Mouse (Mus musculus): ENCODE measurements around the gene Tmie. TPM values are rescaled to one million over a fixed set of nuclear protein-coding genes. Genes with fewer than 3 reads are reported as not detected.

Gene Tmie
- polyA plus RNA-seq, 1 experiment from 2014 or later, result 3.6 TPM

GRCm38 (mm10) chr9:110856920-110857319 lies 23.0 kb downstream of the Tmie start:
- no peak for DNase-seq (ENCODE audit: low spot score)
- Histone ChIP-seq H3K9me3 (ENCODE audit: low read length) (no peaks in the 10 kb centered on the region), H3K27ac (ENCODE audit: low read length) (no peak overlapping the region), H3K4me1 (ENCODE audit: insufficient read depth, low read depth, low read length) (no peaks in the 10 kb centered on the region), H3K4me3 (ENCODE audit: low read depth, low read length) (no peak overlapping the region), H3K9ac (replicated peaks; ENCODE audit: low read depth) (no peak overlapping the region), H3K36me3 (ENCODE audit: insufficient read depth, low read length) (no peaks in the 10 kb centered on the region), H3K4me2 (replicated peaks; ENCODE audit: low read depth, low read length) (no peak overlapping the region), H3K27me3 (replicated peaks; ENCODE audit: insufficient read depth, low read length) (no peaks in the 10 kb centered on the region; the same call in 1 of the 2 replicates)
- no peak for TF ChIP-seq CTCF (IDR thresholded peaks at IDR 0.05)
- no peak for TF ChIP-seq EP300 (IDR thresholded peaks at IDR 0.05)
- WGBS, result 23% methylated on average over 4 of the region's 4 CpGs
- no peak for ATAC-seq

- Histone ChIP-seq H3K4me3 (ENCODE audit: low read depth, low read length) (no peak overlapping the region), H3K36me3 (ENCODE audit: insufficient read depth, low read length) (no peaks in the 10 kb centered on the region), H3K4me2 (replicated peaks; ENCODE audit: low read depth, low read length) (no peak overlapping the region), H3K27ac (ENCODE audit: low read length) (no peak overlapping the region), H3K4me1 (ENCODE audit: insufficient read depth, low read depth, low read length) (no peaks in the 10 kb centered on the region), H3K9me3 (ENCODE audit: low read length) (no peaks in the 10 kb centered on the region), H3K9ac (replicated peaks; ENCODE audit: low read depth) (no peak overlapping the region), H3K27me3 (replicated peaks; ENCODE audit: insufficient read depth, low read length) (no peaks in the 10 kb centered on the region; the same call in 1 of the 2 replicates)
- 66% methylated on average over 7 of the region's 7 CpGs for WGBS
- ATAC-seq (no peak), DNase-seq (ENCODE audit: low spot score) (no peak)
- no peak for TF ChIP-seq CTCF (IDR thresholded peaks at IDR 0.05)
- TF ChIP-seq EP300 (IDR thresholded peaks at IDR 0.05), result no peak
These were observed 24.0 kb downstream of the Tmie start for GRCm38 (mm10) chr9:110855903-110856302.

GRCm38 (mm10) chr9:110849162-110849561 lies 30.8 kb downstream of the Tmie start:
- Histone ChIP-seq H3K9ac (replicated peaks; ENCODE audit: low read depth) (no peak overlapping the region), H3K27me3 (replicated peaks; ENCODE audit: insufficient read depth, low read length) (no peaks in the 10 kb centered on the region), H3K4me2 (replicated peaks; ENCODE audit: low read depth, low read length) (no peak overlapping the region), H3K4me3 (ENCODE audit: low read depth, low read length) (no peak overlapping the region), H3K9me3 (ENCODE audit: low read length) (no peaks in the 10 kb centered on the region), H3K36me3 (ENCODE audit: insufficient read depth, low read length) (no peaks in the 10 kb centered on the region), H3K27ac (ENCODE audit: low read length) (no peak overlapping the region), H3K4me1 (ENCODE audit: insufficient read depth, low read depth, low read length) (no peaks in the 10 kb centered on the region)
- DNase-seq (ENCODE audit: low spot score) (no peak), ATAC-seq (no peak)
- WGBS, result 63% methylated on average over 7 of the region's 7 CpGs
- no peak for TF ChIP-seq EP300 (IDR thresholded peaks at IDR 0.05)
- TF ChIP-seq CTCF (IDR thresholded peaks at IDR 0.05), result no peak

GRCm38 (mm10) chr9:110844206-110844605 lies 35.7 kb downstream of the Tmie start, which contains the start of gene Prss46:
Prss46 (plus strand) TSS chr9:110844506.
- H3K27ac ChIP-seq (ENCODE audit: low read length), result no peak within 1 kb of the TSS
- 72% methylated on average over 10 of the region's 10 CpGs for WGBS
- TF ChIP-seq CTCF (IDR thresholded peaks at IDR 0.05), result no peak
- no peak for TF ChIP-seq EP300 (IDR thresholded peaks at IDR 0.05)
- H3K4me3 ChIP-seq (ENCODE audit: low read depth, low read length), result no peak within 1 kb of the TSS
- H3K27me3 ChIP-seq (replicated peaks; ENCODE audit: insufficient read depth, low read length), result no peaks in the 10 kb centered on the region
- no peak for ATAC-seq
- H3K9ac ChIP-seq (replicated peaks; ENCODE audit: low read depth), result no peak within 1 kb of the TSS
- no peak for DNase-seq (ENCODE audit: low spot score)
- H3K4me1 ChIP-seq (ENCODE audit: insufficient read depth, low read depth, low read length), result no peaks in the 10 kb centered on the region; the same call in 1 of the 2 replicates
- H3K9me3 ChIP-seq (ENCODE audit: low read length), result no peaks in the 10 kb centered on the region
- no peak within 1 kb of the TSS for H3K4me2 ChIP-seq (replicated peaks; ENCODE audit: low read depth, low read length)
- no peaks in the 10 kb centered on the region for H3K36me3 ChIP-seq (ENCODE audit: insufficient read depth, low read length)

- 23% methylated on average over 2 of the region's 2 CpGs for WGBS
- Histone ChIP-seq H3K27ac (ENCODE audit: low read length) (no peak overlapping the region), H3K27me3 (replicated peaks; ENCODE audit: insufficient read depth, low read length) (no peaks in the 10 kb centered on the region), H3K9me3 (ENCODE audit: low read length) (no peaks in the 10 kb centered on the region), H3K4me3 (ENCODE audit: low read depth, low read length) (no peak overlapping the region), H3K4me2 (replicated peaks; ENCODE audit: low read depth, low read length) (no peak overlapping the region), H3K36me3 (ENCODE audit: insufficient read depth, low read length) (no peaks in the 10 kb centered on the region), H3K9ac (replicated peaks; ENCODE audit: low read depth) (no peak overlapping the region), H3K4me1 (ENCODE audit: insufficient read depth, low read depth, low read length) (no peaks in the 10 kb centered on the region; the same call in 1 of the 2 replicates)
- TF ChIP-seq CTCF (IDR thresholded peaks at IDR 0.05), result no peak
- no peak for TF ChIP-seq EP300 (IDR thresholded peaks at IDR 0.05)
- peak; percentile 90 for DNase-seq (ENCODE audit: low spot score)
- peak; percentile 82 for ATAC-seq
These were observed 38.5 kb downstream of the Tmie start for GRCm38 (mm10) chr9:110841438-110841837.

GRCm38 (mm10) chr9:110840905-110841304 lies 39.0 kb downstream of the Tmie start:
- no peak for TF ChIP-seq CTCF (IDR thresholded peaks at IDR 0.05)
- no peak for TF ChIP-seq EP300 (IDR thresholded peaks at IDR 0.05)
- no peak overlapping the region for H3K4me3 ChIP-seq (ENCODE audit: low read depth, low read length)
- H3K27me3 ChIP-seq (replicated peaks; ENCODE audit: insufficient read depth, low read length), result no peaks in the 10 kb centered on the region
- no peaks in the 10 kb centered on the region for H3K36me3 ChIP-seq (ENCODE audit: insufficient read depth, low read length)
- no peak for ATAC-seq
- WGBS, result 79% methylated on average over 6 of the region's 6 CpGs
- DNase-seq (ENCODE audit: low spot score), result no peak
- H3K9me3 ChIP-seq (ENCODE audit: low read length), result no peaks in the 10 kb centered on the region
- no peak overlapping the region for H3K9ac ChIP-seq (replicated peaks; ENCODE audit: low read depth)
- no peak overlapping the region for H3K27ac ChIP-seq (ENCODE audit: low read length)
- no peak overlapping the region for H3K4me2 ChIP-seq (replicated peaks; ENCODE audit: low read depth, low read length)
- H3K4me1 ChIP-seq (ENCODE audit: insufficient read depth, low read depth, low read length), result no peaks in the 10 kb centered on the region; the same call in 1 of the 2 replicates

GRCm38 (mm10) chr9:110836112-110836511 lies 43.8 kb downstream of the Tmie start:
- WGBS, result 53% methylated on average over 2 of the region's 2 CpGs
- H3K36me3 ChIP-seq (ENCODE audit: insufficient read depth, low read length), result no peaks in the 10 kb centered on the region
- ATAC-seq, result 0 out of 2 replicates have a peak, but pooled peaks have one; percentile 30

More at GRCm38 (mm10) chr9:110836112-110836511, 43.8 kb downstream of the Tmie start:
- Histone ChIP-seq H3K9ac (replicated peaks; ENCODE audit: low read depth) (no peak overlapping the region), H3K27me3 (replicated peaks; ENCODE audit: insufficient read depth, low read length) (no peaks in the 10 kb centered on the region), H3K4me1 (ENCODE audit: insufficient read depth, low read depth, low read length) (no peaks in the 10 kb centered on the region), H3K4me2 (replicated peaks; ENCODE audit: low read depth, low read length) (no peak overlapping the region), H3K27ac (ENCODE audit: low read length) (no peak overlapping the region), H3K9me3 (ENCODE audit: low read length) (no peaks in the 10 kb centered on the region), H3K4me3 (ENCODE audit: low read depth, low read length) (no peak overlapping the region)
- TF ChIP-seq EP300 (IDR thresholded peaks at IDR 0.05), result no peak
- TF ChIP-seq CTCF (IDR thresholded peaks at IDR 0.05), result no peak
- DNase-seq (ENCODE audit: low spot score), result no peak
